Mouse (Mus musculus) G1E (cell line): Measurements from ENCODE around the gene Megf8. TPM values are rescaled to one million over a fixed set of nuclear protein-coding genes. Genes with fewer than 3 reads are reported as not detected.

ENCODE experiments used
- ATAC-seq: 2 replicates; pipeline ENCODE4 v1.8.0; 2016; ENCODE audit warnings: mild to moderate bottlenecking; ENCODE audit not compliant: insufficient number of reproducible peaks, poor library complexity, low FRiP score, severe bottlenecking; ENCODE audit errors: extremely low read depth
- DNase-seq: peaks from one replicate; pipeline ENCODE4 v3.0.0; 2012; ENCODE audit warnings: low spot score
- H3K27me3 ChIP-seq: 2 replicates; pipeline ENCODE4 v1.6.1; 2012; ENCODE audit warnings: mild to moderate bottlenecking, low read length, inconsistent platforms; ENCODE audit not compliant: insufficient read depth
- H3K36me3 ChIP-seq: replicated peaks from 2 replicates; pipeline ENCODE3; 2012; ENCODE audit warnings: mild to moderate bottlenecking, inconsistent platforms
- H3K4me1 ChIP-seq: 2 replicates; pipeline ENCODE4 v1.6.1; 2012; ENCODE audit warnings: low read depth, low read length, inconsistent platforms, mixed read lengths; ENCODE audit not compliant: insufficient read depth
- H3K4me3 ChIP-seq: 2 replicates; pipeline ENCODE4 v1.5.1; 2012; ENCODE audit warnings: low read depth, mild to moderate bottlenecking, inconsistent platforms, low read length, moderate library complexity, mixed read lengths
- H3K9me3 ChIP-seq: replicated peaks from 2 replicates; pipeline ENCODE4 v1.6.1; 2012; ENCODE audit warnings: inconsistent platforms
- CTCF ChIP-seq: IDR thresholded peaks from 2 replicates; pipeline ENCODE4 v1.5.1; 2012; ENCODE audit warnings: low read depth, low read length, inconsistent platforms, mixed read lengths
- GATA1 ChIP-seq: IDR thresholded peaks from 2 replicates; pipeline ENCODE4 v1.6.1; 2012; ENCODE audit warnings: borderline replicate concordance, low read length, inconsistent platforms, mixed read lengths
- GATA2 ChIP-seq: IDR thresholded peaks from 2 replicates; pipeline ENCODE4 v1.6.1; 2012; ENCODE audit warnings: low read depth, low read length, inconsistent platforms, borderline replicate concordance
- POLR2AphosphoS5 ChIP-seq: IDR thresholded peaks from 2 replicates; pipeline ENCODE4 v1.6.1; 2012; ENCODE audit warnings: low read depth, low read length, inconsistent platforms; ENCODE audit not compliant: insufficient replicate concordance
- TAL1 ChIP-seq: conservative IDR thresholded peaks from 2 replicates; pipeline ENCODE4 v1.6.1; 2012; ENCODE audit warnings: low read depth, low read length, inconsistent platforms, mixed read lengths
- polyA plus RNA-seq: library from polyadenylated mRNA; stranded (reverse); fragments of >175 nt; gene quantifications from 2 replicates; pipeline ENCODE4 v1.2.3, GENCODE M21; 2012
- total RNA-seq, 2 experiments: library from RNA; stranded (forward) in 1 of 2; stranded (reverse) in 1 of 2; fragments of 200-1000 nt in 1 of 2; fragments of >200 nt in 1 of 2; fragmentation: Nextera tagmentation in 1 of 2; gene quantifications; 2 replicates each; pipeline ENCODE4 v1.2.3; 2014 to 2017

Megf8 gene
- total and polyA plus RNA-seq, 3 experiments: 6.3 to 24.4 (median 14.3) TPM

GRCm38 (mm10) chr7:25390986-25391385, 74.0 kb downstream of the Megf8 start:
- ATAC-seq (no peak), DNase-seq (no peak)
- no peak overlapping the region; the same call in 1 of the 2 replicates for H3K4me3 ChIP-seq
- H3K9me3 ChIP-seq: no peaks in the 10 kb centered on the region
- peaks cover 68% of the 10 kb centered on the region for H3K36me3 ChIP-seq
- H3K4me1 ChIP-seq: peaks cover 75% of the 10 kb centered on the region
- no peaks in the 10 kb centered on the region for H3K27me3 ChIP-seq
- TF ChIP-seq GATA2 (no peak), TAL1 (no peak), CTCF (no peak), GATA1 (no peak), POLR2AphosphoS5 (no peak)

GRCm38 (mm10) chr7:25391856-25392453, 75.0 kb downstream of the Megf8 start:
- DNase-seq (no peak), ATAC-seq (no peak)
- no peak for TF ChIP-seq CTCF
- no peak for TF ChIP-seq TAL1
- no peak for TF ChIP-seq POLR2AphosphoS5
- TF ChIP-seq GATA2: no peak
- TF ChIP-seq GATA1: no peak
- peaks cover 75% of the 10 kb centered on the region for H3K4me1 ChIP-seq
- H3K36me3 ChIP-seq: peaks cover 70% of the 10 kb centered on the region
- no peak overlapping the region for H3K4me3 ChIP-seq
- H3K9me3 ChIP-seq: no peaks in the 10 kb centered on the region
- no peaks in the 10 kb centered on the region for H3K27me3 ChIP-seq

- Histone ChIP-seq H3K4me1 (peaks cover 71% of the 10 kb centered on the region), H3K9me3 (no peaks in the 10 kb centered on the region), H3K27me3 (no peaks in the 10 kb centered on the region), H3K36me3 (peaks cover 61% of the 10 kb centered on the region), H3K4me3 (no peak overlapping the region)
- ATAC-seq: no peak
- TF ChIP-seq GATA1: no peak
- TF ChIP-seq POLR2AphosphoS5: no peak
- no peak for TF ChIP-seq GATA2
- DNase-seq: no peak
These were observed 75.9 kb downstream of the Megf8 start for GRCm38 (mm10) chr7:25392851-25393250.

GRCm38 (mm10) chr7:25393451-25394210, 76.7 kb downstream of the Megf8 start:
- Histone ChIP-seq H3K27me3 (no peaks in the 10 kb centered on the region), H3K4me1 (peaks cover 70% of the 10 kb centered on the region), H3K36me3 (peaks cover 61% of the 10 kb centered on the region), H3K4me3 (no peak overlapping the region), H3K9me3 (no peaks in the 10 kb centered on the region)
- no peak for DNase-seq
- ATAC-seq: no peak
- TF ChIP-seq TAL1: no peak
- TF ChIP-seq GATA1: no peak
- no peak for TF ChIP-seq POLR2AphosphoS5
- TF ChIP-seq GATA2: no peak
- TF ChIP-seq CTCF: no peak

- Histone ChIP-seq H3K9me3 (no peaks in the 10 kb centered on the region), H3K4me3 (peak overlapping the region; percentile 76), H3K27me3 (no peaks in the 10 kb centered on the region), H3K36me3 (peaks cover 53% of the 10 kb centered on the region), H3K4me1 (peaks cover 70% of the 10 kb centered on the region)
- ATAC-seq (no peak), DNase-seq (no peak)
- TF ChIP-seq TAL1 (no peak), POLR2AphosphoS5 (no peak), CTCF (no peak), GATA1 (no peak), GATA2 (no peak)
These were observed 77.8 kb downstream of the Megf8 start for GRCm38 (mm10) chr7:25394754-25395153.

- ATAC-seq (no peak), DNase-seq (no peak)
- peaks cover 66% of the 10 kb centered on the region for H3K4me1 ChIP-seq
- peak overlapping the region; percentile 76 for H3K4me3 ChIP-seq
- peaks cover 53% of the 10 kb centered on the region for H3K36me3 ChIP-seq
- no peaks in the 10 kb centered on the region for H3K27me3 ChIP-seq
- no peaks in the 10 kb centered on the region for H3K9me3 ChIP-seq
- TF ChIP-seq GATA1 (no peak), POLR2AphosphoS5 (no peak), TAL1 (no peak), GATA2 (no peak), CTCF (no peak)
These were observed 78.2 kb downstream of the Megf8 start for GRCm38 (mm10) chr7:25395186-25395557.
